8 mouse cellular contexts compared by ENCODE assay signal in the genomic region with DNA sequence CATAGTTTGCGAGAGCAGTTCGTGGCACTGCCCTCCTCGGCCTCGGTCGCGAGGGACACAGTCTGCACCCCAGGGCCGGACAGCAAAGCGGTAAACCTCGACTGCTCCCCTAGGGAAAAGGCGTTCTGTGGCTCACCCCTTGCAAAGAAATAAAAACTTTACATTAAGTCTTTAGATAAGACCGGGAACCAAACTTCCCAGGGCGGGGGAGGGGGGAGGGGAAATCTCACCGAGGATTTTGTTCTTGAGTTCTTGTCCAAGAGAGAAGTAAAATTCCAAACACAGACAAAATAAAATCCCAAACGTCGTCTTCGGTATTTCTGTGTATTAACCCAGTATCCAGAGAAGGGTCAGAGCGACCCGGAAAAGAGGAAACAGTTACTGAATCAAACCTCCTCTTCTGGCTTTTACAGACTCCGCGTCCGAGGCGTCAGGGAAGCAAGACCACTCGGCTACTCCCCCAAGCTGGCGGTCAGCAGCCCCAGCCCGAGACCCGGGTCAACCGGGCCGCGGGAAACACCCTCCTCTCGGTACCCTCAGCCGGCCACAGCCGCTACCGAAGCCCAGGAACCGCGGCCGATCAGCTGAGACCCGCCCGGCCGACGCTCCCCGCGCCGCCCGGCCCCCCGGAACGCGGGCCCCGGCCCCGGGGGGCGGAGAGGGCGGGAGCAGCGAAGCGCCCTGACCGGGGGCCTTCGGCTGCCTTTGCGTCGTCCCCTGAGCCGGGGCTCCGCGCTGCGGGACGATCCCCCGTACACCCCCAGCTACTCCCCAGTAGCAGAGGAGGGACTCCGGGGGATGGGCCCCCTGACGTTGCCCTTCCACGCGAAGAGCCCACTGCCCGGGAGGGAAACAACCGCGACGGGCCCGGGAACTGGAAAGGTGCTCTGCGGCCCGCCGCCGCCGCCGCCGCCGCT. TPM values are rescaled to one million over a fixed set of nuclear protein-coding genes. Genes with fewer than 3 reads are reported as not detected.
A peak's percentile ranks its signal among the peaks of the same experiment; 100 is the strongest.
DNase-seq lines count a peak whose midpoint lies in the region; ATAC-seq and TF ChIP-seq lines count a peak whose summit lies in the region.

No protein-coding gene starts in this region.

- no peak for TF ChIP-seq CTCF in left cerebral cortex, adult 2 months (IDR thresholded peaks at IDR 0.05)

- peak overlapping the region; percentile 96 for H3K9ac ChIP-seq in ES-E14 (ENCODE audit: insufficient read depth, low read depth, low read length, poor library complexity, severe bottlenecking)
- H3K9ac ChIP-seq in forebrain, embryonic 16.5 days (replicated peaks; ENCODE audit: low read depth, low read length), result peak overlapping the region; percentile 88
- H3K9ac ChIP-seq in hindbrain, embryonic 11.5 days (ENCODE audit: low read depth, low read length), result peak overlapping the region; percentile 99

- no peaks in the 10 kb centered on the region for H3K27me3 ChIP-seq in forebrain, embryonic 16.5 days (replicated peaks; ENCODE audit: control insufficient read depth, insufficient read depth, low read length)
- H3K27me3 ChIP-seq in hindbrain, embryonic 11.5 days (ENCODE audit: control insufficient read depth, insufficient read depth, low read length), result no peaks in the 10 kb centered on the region

- peak overlapping the region; percentile 83 for H3K27ac ChIP-seq in ES-E14 (ENCODE audit: insufficient read depth, low read depth, low read length, poor library complexity, severe bottlenecking)
- peak overlapping the region; percentile 97 for H3K27ac ChIP-seq in forebrain, embryonic 16.5 days (ENCODE audit: low read length)
- peak overlapping the region; percentile 96 for H3K27ac ChIP-seq in hindbrain, embryonic 11.5 days (ENCODE audit: low read depth, low read length)
- H3K27ac ChIP-seq in left cerebral cortex, adult 2 months, result peak overlapping the region; percentile 99
- peak overlapping the region; percentile 70 for H3K27ac ChIP-seq in macrophage

- H3K79me2 ChIP-seq in macrophage (ENCODE audit: inconsistent target), result peaks cover 51% of the 10 kb centered on the region

- under 1% methylated on average over 69 of the region's 80 CpGs for WGBS in forebrain, embryonic 16.5 days
- WGBS in hindbrain, embryonic 11.5 days, result under 1% methylated on average over 47 of the region's 80 CpGs
- WGBS in macrophage (ENCODE audit: missing documents), result 2% methylated on average over 79 of the region's 80 CpGs

- DNase-seq in ES-E14 (ENCODE audit: low read depth, low spot score), result no peak
- DNase-seq in cerebellum, adult 18-20 months, result peak; percentile 35 to 51
- DNase-seq in hindbrain, embryonic 11.5 days (ENCODE audit: low spot score), result peak; percentile 48
- peak; percentile 18 to 23 for DNase-seq in left cerebral cortex, adult 2 months (ENCODE audit: extremely low spot score in 1 of 2, low spot score in 2 of 2)
- DNase-seq in right cerebral cortex, postnatal 25 days, result peak; percentile 23
- peak; percentile 53 for DNase-seq in yolk sac, embryonic 10.5 days (ENCODE audit: low spot score)

- peak; percentile 52 for ATAC-seq in forebrain, embryonic 16.5 days
- ATAC-seq in hindbrain, embryonic 11.5 days (ENCODE audit: low FRiP score), result peak; percentile 71

- H3K4me3 ChIP-seq in ES-E14 (ENCODE audit: insufficient read depth in 1 of 2, low read depth in 1 of 2, low read length in 2 of 2, poor library complexity in 1 of 2, severe bottlenecking in 1 of 2), result peak overlapping the region; percentile 96 to 100
- peak overlapping the region; percentile 65 for H3K4me3 ChIP-seq in forebrain, embryonic 16.5 days (replicated peaks; ENCODE audit: low read length)
- H3K4me3 ChIP-seq in hindbrain, embryonic 11.5 days (ENCODE audit: low read depth, low read length), result peak overlapping the region; percentile 100
- peak overlapping the region; percentile 100 for H3K4me3 ChIP-seq in left cerebral cortex, adult 2 months
- H3K4me3 ChIP-seq in macrophage (ENCODE audit: inconsistent target), result peak overlapping the region; percentile 79

- in situ Hi-C loops in ES-E14 (cut with MboI; ENCODE audit: low sequenced_read_pairs in 2 of 2, unreplicated experiment in 2 of 2), result no loop called here

- intact Hi-C loops in left cerebral cortex, adult 2 months (cut with DNase I), result loop anchor here (5.0 kb wide), 1 partner anchor 81 kb away; the partner anchor contains the start of gene Syt12

- H3K9me3 ChIP-seq in ES-E14 (ENCODE audit: control insufficient read depth, insufficient read depth, low read depth, low read length), result no peaks in the 10 kb centered on the region
- H3K9me3 ChIP-seq in forebrain, embryonic 16.5 days (ENCODE audit: control insufficient read depth, low read length), result no peaks in the 10 kb centered on the region
- no peaks in the 10 kb centered on the region for H3K9me3 ChIP-seq in hindbrain, embryonic 11.5 days (ENCODE audit: control insufficient read depth, low read length)

- H3K4me1 ChIP-seq in ES-E14 (ENCODE audit: control insufficient read depth in 2 of 2, insufficient read depth in 2 of 2, low read length in 2 of 2, poor library complexity in 1 of 2), result peaks cover 0 to 2% of the 10 kb centered on the region in 2 experiments; a peak in 1 of 4 replicates
- H3K4me1 ChIP-seq in forebrain, embryonic 16.5 days (replicated peaks; ENCODE audit: control insufficient read depth, insufficient read depth, low read length), result peaks cover 34% of the 10 kb centered on the region
- H3K4me1 ChIP-seq in hindbrain, embryonic 11.5 days (replicated peaks; ENCODE audit: control insufficient read depth, insufficient read depth, low read length), result no peaks in the 10 kb centered on the region

- H3K4me2 ChIP-seq in forebrain, embryonic 16.5 days (ENCODE audit: low read length), result peak overlapping the region; percentile 77
- H3K4me2 ChIP-seq in hindbrain, embryonic 11.5 days (replicated peaks; ENCODE audit: low read depth, low read length), result peak overlapping the region; percentile 73

- H3K36me3 ChIP-seq in ES-E14 (ENCODE audit: control insufficient read depth, insufficient read depth, low read length, poor library complexity, severe bottlenecking) (no peaks in the 10 kb centered on the region), macrophage (ENCODE audit: inconsistent target) (no peaks in the 10 kb centered on the region)
- no peaks in the 10 kb centered on the region for H3K36me3 ChIP-seq in forebrain, embryonic 16.5 days (ENCODE audit: control insufficient read depth, insufficient read depth)
- no peaks in the 10 kb centered on the region for H3K36me3 ChIP-seq in hindbrain, embryonic 11.5 days (ENCODE audit: control insufficient read depth, insufficient read depth, low read length)

TF ChIP-seq in ES-E14, 5 proteins besides CTCF, POLR2A, EP300 and RAD21:
- TF ChIP-seq ZC3H11A (IDR thresholded peaks at IDR 0.05; ENCODE audit: borderline replicate concordance, low read depth, low read length), result no peak
- no peak for TF ChIP-seq HCFC1 (IDR thresholded peaks at IDR 0.05; ENCODE audit: borderline replicate concordance, insufficient read depth, low read length)
- TF ChIP-seq MAFK (IDR thresholded peaks at IDR 0.05; ENCODE audit: insufficient read depth, low read depth, low read length), result no peak
- no peak for TF ChIP-seq ZNF384 (IDR thresholded peaks at IDR 0.05; ENCODE audit: low read depth, low read length)

RNA-seq across cellular contexts. Expression of gene Kdm2a, which starts 1.7 kb away (rescaled TPM):
- total RNA-seq in ES-E14 (2012; rRNA removed), result 45.6 and 51.5 TPM in 2 replicates
- polyA plus RNA-seq in forebrain, embryonic 16.5 days (2015; fragmentation: Nextera tagmentation; extraction: Ambion mirVana), result 38.9 and 42.1 TPM in 2 replicates
- 42.1 and 44.0 TPM in 2 replicates for polyA plus RNA-seq in hindbrain, embryonic 11.5 days (2014; fragmentation: Nextera tagmentation; extraction: Ambion mirVana)
- 10 to 100 TPM; 73.2 to 92.3 TPM for total RNA-seq in left cerebral cortex, adult 2 months (2021)
- 100 to 1,000 TPM; 184 to 397 (median 303) TPM for total RNA-seq in macrophage (2018; cell fraction: chromatin; rRNA removed)
- total RNA-seq in macrophage (2018; cell fraction: cytosol; rRNA removed), result 10 to 100 TPM; 35.7 to 70.9 (median 55.1) TPM
- 100 to 1,000 TPM; 102 to 241 (median 157) TPM for total RNA-seq in macrophage (2018; cell fraction: nucleus; rRNA removed)
- 30.1 to 62.8 TPM (median 39.7 TPM) in 3 replicates for polyA plus RNA-seq in macrophage (2018)

RNA-seq across cellular contexts. Expression of gene Rhod, which starts 42.9 kb away (rescaled TPM):
- total RNA-seq in ES-E14 (2012; rRNA removed), result 10.9 and 15.5 TPM in 2 replicates
- polyA plus RNA-seq in forebrain, embryonic 16.5 days (2015; fragmentation: Nextera tagmentation; extraction: Ambion mirVana), result 5.3 and 5.7 TPM in 2 replicates
- polyA plus RNA-seq in hindbrain, embryonic 11.5 days (2014; fragmentation: Nextera tagmentation; extraction: Ambion mirVana), result 14.0 and 15.2 TPM in 2 replicates
- total RNA-seq in left cerebral cortex, adult 2 months (2021), result 1 to 10 TPM in 1 of 2 experiments, under 1 TPM in 1; 0.75 to 1.2 TPM
- total RNA-seq in macrophage (2018; cell fraction: chromatin; rRNA removed), result 10 to 100 TPM in 1 of 26 experiments, 1 to 10 TPM in 19, under 1 TPM in 4, not detected in 2; 0.65 to 12.3 (median 2.9) TPM
- 10 to 100 TPM in 5 of 26 experiments, 1 to 10 TPM in 21; 2.8 to 11.7 (median 5.1) TPM for total RNA-seq in macrophage (2018; cell fraction: cytosol; rRNA removed)
- 10 to 100 TPM in 1 of 26 experiments, 1 to 10 TPM in 22, under 1 TPM in 2, not detected in 1; 0.67 to 11.0 (median 2.9) TPM for total RNA-seq in macrophage (2018; cell fraction: nucleus; rRNA removed)
- polyA plus RNA-seq in macrophage (2018), result 4.4 to 12.0 TPM (median 6.0 TPM) in 3 replicates
